ENCODE assay signal across 8 mouse cellular contexts in the genomic region with DNA sequence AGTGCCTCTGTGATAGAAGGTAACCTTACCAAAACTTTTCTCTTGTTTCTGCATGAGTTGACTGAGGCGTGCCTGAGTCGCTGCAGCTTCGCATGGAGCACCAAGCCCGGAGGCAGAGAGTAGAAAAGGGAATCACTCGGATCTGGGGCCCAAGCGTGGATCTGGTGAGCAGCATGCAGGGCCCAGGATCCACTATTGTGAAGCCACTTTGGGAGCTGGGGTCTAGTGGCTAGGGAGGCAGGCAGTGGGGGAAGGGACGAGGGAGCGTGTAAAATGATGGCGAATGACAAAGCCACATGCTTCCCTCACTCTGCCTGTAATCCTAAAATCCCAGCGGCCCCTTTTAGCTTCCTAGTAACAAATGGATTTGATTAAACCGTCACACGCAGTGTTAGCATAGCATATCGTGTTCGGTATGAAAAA.
DNase-seq lines count a peak whose midpoint lies in the region; ATAC-seq and TF ChIP-seq lines count a peak whose summit lies in the region.

No protein-coding gene starts in this region.

- 0 out of 2 replicates have a peak overlapping the region, but pooled peaks have one; percentile 34 for H3K9ac ChIP-seq in heart, embryonic 11.5 days (ENCODE audit: low read depth, low read length)
- H3K9ac ChIP-seq in heart, postnatal 0 days (replicated peaks; ENCODE audit: low read depth, low read length): no peak overlapping the region
- peak overlapping the region; percentile 64 for H3K9ac ChIP-seq in midbrain, embryonic 11.5 days (ENCODE audit: low read length)

- H3K9me3 ChIP-seq in heart, embryonic 11.5 days (replicated peaks; ENCODE audit: control insufficient read depth, low read length): no peaks in the 10 kb centered on the region
- no peaks in the 10 kb centered on the region for H3K9me3 ChIP-seq in heart, postnatal 0 days (replicated peaks; ENCODE audit: control insufficient read depth, low read length)
- H3K9me3 ChIP-seq in midbrain, embryonic 11.5 days (ENCODE audit: control insufficient read depth, low read length): no peaks in the 10 kb centered on the region

- no peak for TF ChIP-seq POLR2A in cerebellum, adult 2 months (IDR thresholded peaks at IDR 0.05; ENCODE audit: borderline replicate concordance, insufficient read depth, low read length)

- H3K27me3 ChIP-seq in heart, embryonic 11.5 days (ENCODE audit: control insufficient read depth, insufficient read depth, low read length): peaks cover under 1% of the 10 kb centered on the region; the same call in 1 of the 2 replicates
- H3K27me3 ChIP-seq in heart, postnatal 0 days (ENCODE audit: control insufficient read depth, insufficient read depth, low read length): 0 out of 2 replicates have a peak, but pooled peaks cover 8% of the 10 kb centered on the region
- H3K27me3 ChIP-seq in midbrain, embryonic 11.5 days (ENCODE audit: control insufficient read depth, insufficient read depth, low read length): no peaks in the 10 kb centered on the region; the same call in 1 of the 2 replicates
- no peaks in the 10 kb centered on the region; the same call in 1 of the 2 replicates for H3K27me3 ChIP-seq in cerebellum, adult 2 months (ENCODE audit: control insufficient read depth, insufficient read depth, low read length)

- no peak for ATAC-seq in heart, embryonic 11.5 days (replicated peaks; ENCODE audit: insufficient number of reproducible peaks, low FRiP score, low TSS enrichment)
- ATAC-seq in heart, postnatal 0 days (ENCODE audit: insufficient read depth, low read depth): no peak
- ATAC-seq in midbrain, embryonic 11.5 days (ENCODE audit: low FRiP score): peak; percentile 64

- no peak for DNase-seq in heart, adult 8-10 months (ENCODE audit: low spot score)
- peak; percentile 28 for DNase-seq in Muller cell, postnatal 12 days (ENCODE audit: inconsistent ontology term)
- DNase-seq in heart, postnatal 0 days (ENCODE audit: low spot score): no peak
- peak; percentile 95 for DNase-seq in midbrain, embryonic 11.5 days (ENCODE audit: low spot score, missing footprints)
- DNase-seq in gastrocnemius, adult 8-10 months (ENCODE audit: low spot score in 2 of 2): no peak
- DNase-seq in gastrocnemius, adult 18-20 months (ENCODE audit: low spot score): no peak
- DNase-seq in cerebellum, adult 2 months: no peak

- H3K36me3 ChIP-seq in heart, embryonic 11.5 days (ENCODE audit: control insufficient read depth, insufficient read depth, low read length): no peaks in the 10 kb centered on the region
- H3K36me3 ChIP-seq in heart, postnatal 0 days (replicated peaks; ENCODE audit: control insufficient read depth, insufficient read depth, low read length): no peaks in the 10 kb centered on the region
- no peaks in the 10 kb centered on the region for H3K36me3 ChIP-seq in midbrain, embryonic 11.5 days (ENCODE audit: control insufficient read depth, insufficient read depth, low read length)

- no peak overlapping the region for H3K27ac ChIP-seq in heart, embryonic 11.5 days (ENCODE audit: low read depth, low read length)
- H3K27ac ChIP-seq in heart, postnatal 0 days (ENCODE audit: low read depth): no peak overlapping the region
- peak overlapping the region; percentile 76 for H3K27ac ChIP-seq in midbrain, embryonic 11.5 days (ENCODE audit: low read depth, low read length)
- H3K27ac ChIP-seq in cerebellum, adult 2 months (ENCODE audit: insufficient read depth, low read length): no peak overlapping the region

- TF ChIP-seq CTCF in heart, postnatal 0 days (IDR thresholded peaks at IDR 0.05; ENCODE audit: low read depth): no peak
- no peak for TF ChIP-seq CTCF in cerebellum, adult 2 months (IDR thresholded peaks at IDR 0.05; ENCODE audit: borderline replicate concordance, insufficient read depth, low read depth, low read length)

- peak overlapping the region; percentile 35 for H3K4me3 ChIP-seq in heart, embryonic 11.5 days (ENCODE audit: low read depth, low read length)
- H3K4me3 ChIP-seq in heart, postnatal 0 days (ENCODE audit: low read depth, low read length): peak overlapping the region; percentile 41
- peak overlapping the region; percentile 47 for H3K4me3 ChIP-seq in midbrain, embryonic 11.5 days (ENCODE audit: low read depth, low read length)
- no peak overlapping the region for H3K4me3 ChIP-seq in cerebellum, adult 2 months (replicated peaks; ENCODE audit: insufficient read depth, low read depth, low read length)

- TF ChIP-seq EP300 in heart, postnatal 0 days (IDR thresholded peaks at IDR 0.05; ENCODE audit: low read depth): no peak

- 8% methylated on average over 14 of the region's 14 CpGs for WGBS in heart, embryonic 11.5 days (ENCODE audit: insufficient replicate concordance)
- 6% methylated on average over 14 of the region's 14 CpGs for WGBS in heart, postnatal 0 days
- 1% methylated on average over 14 of the region's 14 CpGs for WGBS in midbrain, embryonic 11.5 days
- WGBS in cerebellum, adult 2 months: 4% methylated on average over 14 of the region's 14 CpGs

- H3K4me2 ChIP-seq in heart, embryonic 11.5 days: peak overlapping the region; percentile 84
- peak overlapping the region; percentile 67 for H3K4me2 ChIP-seq in heart, postnatal 0 days (ENCODE audit: low read depth, low read length)
- H3K4me2 ChIP-seq in midbrain, embryonic 11.5 days: peak overlapping the region; percentile 72

- peaks cover 13% of the 10 kb centered on the region for H3K4me1 ChIP-seq in heart, embryonic 11.5 days (ENCODE audit: control insufficient read depth, insufficient read depth, low read length)
- peaks cover 13% of the 10 kb centered on the region; the same call in 1 of the 2 replicates for H3K4me1 ChIP-seq in heart, postnatal 0 days (ENCODE audit: control insufficient read depth, insufficient read depth)
- H3K4me1 ChIP-seq in midbrain, embryonic 11.5 days (ENCODE audit: control insufficient read depth, insufficient read depth, low read length): peaks cover 14% of the 10 kb centered on the region
- no peaks in the 10 kb centered on the region; the same call in 1 of the 2 replicates for H3K4me1 ChIP-seq in cerebellum, adult 2 months (ENCODE audit: control insufficient read depth, insufficient read depth, low read length)

Comparison
In these comparisons a context has a peak if more than half of its experiments do, and no peak if none do; other contexts are left out.
1. DNase-seq: peak in Muller cell, postnatal 12 days (single experiment) and midbrain, embryonic 11.5 days (single experiment); none in heart, adult 8-10 months (single experiment), heart, postnatal 0 days (single experiment), gastrocnemius, adult 8-10 months (0 of 2), gastrocnemius, adult 18-20 months (single experiment) and cerebellum, adult 2 months (0 of 2).
2. Peak in every context shown above with its lines, with median percentiles within 50 percentile points of each other: H3K4me2 ChIP-seq.